Mouse (Mus musculus): Measurements from ENCODE around the gene Rab25.

Gene Rab25

DNA sequence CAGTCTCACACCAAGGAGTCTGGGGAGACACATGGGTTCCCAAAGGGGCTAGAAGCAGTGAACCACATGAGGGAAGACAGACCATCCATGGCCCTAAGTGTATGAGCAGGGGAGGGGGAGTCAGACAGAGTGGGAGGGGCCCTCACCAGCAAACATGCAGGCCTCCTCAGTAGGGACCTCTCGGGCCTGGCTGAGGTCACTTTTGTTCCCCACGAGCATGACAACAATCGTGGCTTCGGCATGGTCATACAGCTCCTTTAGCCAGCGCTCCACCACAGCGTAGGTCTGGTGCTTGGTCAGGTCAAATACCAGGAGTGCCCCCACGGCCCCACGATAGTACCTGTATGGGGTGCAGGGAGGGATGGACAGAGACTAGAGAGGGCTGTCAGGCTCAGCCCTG lies 4.9 kb downstream of the Rab25 start:
- in situ Hi-C loops (cut with MboI, MseI), result no loop called here

DNA sequence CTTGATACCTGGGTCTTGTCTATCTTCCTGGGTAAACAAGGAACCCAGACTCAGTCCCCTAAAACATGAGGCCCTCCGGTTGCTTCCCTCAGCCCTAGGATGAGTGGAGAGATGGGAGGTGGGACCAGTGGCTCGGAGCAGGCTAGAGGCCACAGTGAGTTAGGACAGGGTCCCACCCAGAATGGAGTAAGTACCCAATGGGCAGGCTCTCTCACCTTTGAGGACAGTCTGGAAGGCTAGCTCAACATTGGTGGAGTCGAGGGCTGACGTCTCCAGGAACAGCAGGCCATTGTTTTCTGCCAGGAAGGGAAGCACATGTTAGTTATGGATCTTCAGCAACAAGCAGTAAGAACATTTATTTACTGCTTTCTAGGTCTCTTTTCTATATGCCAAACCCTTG lies 5.6 kb downstream of the Rab25 start:
- in situ Hi-C loops (cut with MboI, MseI), result no loop called here

DNA sequence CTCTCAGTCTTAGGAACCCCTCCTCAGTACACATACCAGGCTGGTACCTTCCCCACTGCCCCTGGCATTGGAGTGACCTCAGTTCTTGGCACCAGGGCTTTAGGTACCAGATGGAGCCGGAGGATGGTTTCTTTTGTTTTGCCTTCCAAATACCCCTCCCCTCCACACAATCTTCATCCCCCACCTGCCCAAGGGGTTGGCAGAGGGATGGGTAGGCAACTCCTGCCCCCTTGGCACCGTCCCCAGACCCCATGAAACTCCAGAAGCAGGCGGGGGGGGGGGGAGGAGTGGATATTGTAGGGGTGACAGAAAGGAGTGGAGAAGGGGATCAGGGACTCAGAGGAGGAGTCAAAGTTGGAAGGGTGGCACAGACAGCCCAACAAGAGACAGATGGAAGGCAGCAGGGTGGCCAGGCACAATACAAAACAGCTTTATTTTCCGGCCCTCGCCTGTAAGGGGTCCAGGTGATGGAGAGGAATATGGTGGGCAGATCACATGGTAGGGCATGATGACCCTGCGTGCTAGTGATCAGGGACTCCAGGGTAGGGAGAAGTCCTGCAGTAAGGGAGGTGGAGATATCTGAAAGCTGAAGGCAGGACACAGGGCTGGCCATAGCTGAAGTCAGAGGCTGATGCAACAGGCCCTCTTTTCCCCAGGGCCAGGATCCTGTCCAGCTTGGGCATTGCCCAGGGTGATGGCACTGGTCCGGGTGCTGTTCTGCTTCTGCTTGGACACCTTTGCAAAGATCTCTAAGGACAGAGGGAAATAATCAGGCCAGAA lies 6.3 kb downstream of the Rab25 start:
- in situ Hi-C loops (cut with MboI, MseI), result no loop called here

DNA sequence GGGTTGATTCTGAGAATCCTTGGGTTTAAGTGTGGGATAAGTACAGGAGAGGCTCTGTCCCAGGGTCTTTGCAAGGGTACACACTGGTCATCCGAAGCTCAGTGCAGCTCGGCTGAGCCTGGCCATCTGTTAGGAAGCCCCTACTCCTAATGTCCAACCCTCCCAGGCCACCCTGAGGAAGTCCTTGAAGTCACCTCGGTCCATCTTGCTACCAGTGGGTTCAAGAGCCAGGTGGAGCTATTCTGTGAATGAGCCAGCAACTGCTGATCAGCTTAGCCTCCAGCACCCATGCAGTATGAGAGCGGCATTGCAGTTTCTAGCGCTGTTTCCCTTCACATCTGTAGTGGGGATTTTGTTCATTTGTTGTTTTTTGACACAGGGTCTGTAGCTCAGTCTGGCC lies 8.0 kb downstream of the Rab25 start:
- in situ Hi-C loops (cut with MboI, MseI), result no loop called here

DNA sequence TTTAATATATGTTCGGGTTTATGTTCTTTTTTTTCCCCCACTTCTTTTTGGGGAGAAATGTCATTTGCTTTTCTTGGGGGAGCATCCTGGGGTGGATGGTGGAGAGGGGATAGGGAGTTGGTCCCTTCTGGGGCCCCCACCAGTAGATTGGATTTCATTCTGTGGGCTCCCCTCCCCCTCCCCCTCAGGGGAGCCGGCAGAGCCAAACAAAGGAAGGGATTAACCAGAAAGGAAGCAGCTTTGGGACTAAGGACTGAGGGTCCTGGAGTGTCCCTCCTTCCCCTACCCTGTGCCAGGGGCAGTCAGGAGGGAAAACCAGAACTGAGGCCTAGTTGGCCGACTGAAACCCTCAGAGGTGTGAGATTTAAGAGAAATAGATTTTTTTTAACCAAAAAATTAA lies 8.7 kb downstream of the Rab25 start:
- in situ Hi-C loops (cut with MboI, MseI), result no loop called here

DNA sequence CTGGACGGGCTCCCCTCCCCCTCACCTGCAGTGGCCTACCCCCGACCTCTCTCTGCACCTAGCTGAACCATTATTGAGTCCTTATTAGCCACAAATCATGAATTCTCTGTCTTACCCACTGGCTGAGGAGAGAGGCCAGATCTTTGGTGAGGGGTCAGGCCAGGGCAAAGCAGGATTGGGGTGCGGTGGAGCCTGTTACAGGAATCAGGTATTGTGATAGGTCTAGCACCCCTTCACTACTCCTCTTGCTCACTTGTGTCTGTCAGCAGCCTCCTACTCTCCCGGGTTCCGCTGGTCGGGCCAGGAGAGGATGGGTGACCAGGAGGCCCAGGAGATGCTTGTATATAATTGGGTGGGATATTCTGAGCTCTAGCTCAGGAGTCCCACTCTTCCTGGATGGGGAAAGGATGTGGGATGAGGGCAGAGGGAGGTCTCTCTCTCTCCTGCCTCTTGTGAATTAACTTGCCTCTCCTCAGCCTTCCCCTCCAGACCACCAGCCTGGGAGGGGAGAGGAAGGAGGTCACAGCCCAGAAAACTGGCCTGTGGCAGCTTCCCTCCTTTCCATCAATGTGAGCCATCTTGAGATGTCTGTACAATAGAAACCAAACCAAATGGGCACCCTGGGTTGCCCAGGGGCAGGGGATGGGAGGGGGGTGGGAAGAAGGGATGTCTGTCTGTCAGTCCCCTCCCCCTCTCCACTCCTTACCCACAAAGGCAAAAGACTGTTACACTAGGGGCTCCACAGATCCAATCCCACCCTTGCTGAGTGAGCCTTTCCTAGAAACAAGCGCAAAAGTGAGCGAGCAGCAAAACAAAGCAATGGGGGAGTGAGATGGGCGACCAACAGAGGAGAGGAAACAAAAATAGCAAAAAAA lies 9.6 kb downstream of the Rab25 start:
- in situ Hi-C loops (cut with MboI, MseI), result no loop called here

DNA sequence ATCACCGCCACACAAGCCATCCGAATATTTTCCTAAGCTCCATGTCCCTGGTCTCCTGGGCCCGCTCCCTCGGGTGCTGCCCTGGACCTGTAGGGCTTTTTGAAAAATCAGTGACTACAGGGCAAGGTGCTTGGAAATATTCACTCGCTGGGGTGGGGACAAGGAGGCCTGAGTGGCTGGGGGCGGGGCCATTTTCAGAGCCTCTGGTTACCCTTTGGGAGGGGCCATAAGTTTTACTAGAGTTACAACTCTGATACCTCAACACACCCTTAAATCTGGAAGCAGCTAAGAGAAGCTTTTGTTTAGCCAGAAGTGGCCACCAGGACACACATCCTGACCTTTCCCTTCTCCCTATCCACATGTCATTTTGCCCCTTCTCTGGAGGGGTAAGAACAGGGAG lies 11.0 kb downstream of the Rab25 start:
- in situ Hi-C loops (cut with MboI, MseI), result no loop called here

DNA sequence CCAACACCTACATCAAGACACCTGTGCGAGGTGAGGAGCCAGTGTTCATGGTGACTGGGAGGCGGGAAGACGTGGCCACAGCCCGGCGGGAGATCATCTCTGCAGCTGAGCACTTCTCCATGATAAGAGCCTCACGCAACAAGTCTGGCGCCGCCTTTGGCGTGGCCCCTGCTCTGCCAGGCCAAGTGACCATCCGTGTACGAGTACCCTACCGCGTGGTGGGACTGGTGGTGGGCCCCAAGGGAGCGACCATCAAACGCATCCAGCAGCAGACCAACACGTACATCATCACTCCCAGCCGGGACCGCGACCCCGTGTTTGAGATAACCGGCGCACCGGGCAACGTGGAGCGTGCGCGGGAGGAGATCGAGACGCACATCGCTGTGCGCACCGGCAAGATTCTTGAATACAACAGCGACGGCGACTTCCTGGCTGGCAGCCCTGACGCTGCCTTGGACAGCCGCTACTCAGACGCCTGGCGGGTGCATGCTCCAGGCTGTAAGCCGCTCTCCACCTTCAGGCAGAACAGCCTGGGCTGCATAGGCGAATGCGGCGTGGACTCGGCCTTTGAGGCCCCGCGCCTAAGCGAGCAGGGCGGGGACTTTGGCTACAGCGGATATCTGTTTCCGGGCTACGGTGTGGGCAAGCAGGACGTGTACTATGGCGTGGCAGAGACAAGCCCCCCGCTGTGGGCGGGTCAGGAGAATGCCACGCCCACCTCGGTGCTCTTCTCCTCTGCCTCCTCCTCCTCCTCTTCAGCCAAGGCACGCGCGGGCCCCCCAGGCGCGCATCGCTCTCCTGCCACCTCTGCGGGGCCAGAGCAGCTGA lies 11.8 kb downstream of the Rab25 start:
- in situ Hi-C loops (cut with MboI, MseI), result no loop called here

DNA sequence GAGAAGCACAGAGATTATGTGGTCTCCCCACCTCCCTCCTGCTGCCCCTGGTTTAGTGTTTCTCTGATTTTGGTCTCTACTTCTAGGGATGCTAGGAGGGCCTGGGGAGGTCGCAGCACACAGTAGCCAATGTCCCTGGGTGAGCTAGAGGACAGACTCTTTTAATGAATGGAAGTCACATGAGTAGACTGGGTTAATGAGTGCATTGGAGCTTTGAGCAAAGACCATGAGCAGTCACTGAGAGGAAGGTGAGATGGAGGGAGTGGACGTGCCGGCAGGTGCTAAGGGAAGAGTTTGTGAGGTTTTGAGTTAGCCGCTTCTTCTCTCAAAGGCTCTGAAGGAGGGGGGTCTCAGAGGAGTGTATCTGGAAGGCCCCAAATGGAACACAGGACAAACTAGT lies 12.6 kb downstream of the Rab25 start:
- in situ Hi-C loops (cut with MboI, MseI), result no loop called here

DNA sequence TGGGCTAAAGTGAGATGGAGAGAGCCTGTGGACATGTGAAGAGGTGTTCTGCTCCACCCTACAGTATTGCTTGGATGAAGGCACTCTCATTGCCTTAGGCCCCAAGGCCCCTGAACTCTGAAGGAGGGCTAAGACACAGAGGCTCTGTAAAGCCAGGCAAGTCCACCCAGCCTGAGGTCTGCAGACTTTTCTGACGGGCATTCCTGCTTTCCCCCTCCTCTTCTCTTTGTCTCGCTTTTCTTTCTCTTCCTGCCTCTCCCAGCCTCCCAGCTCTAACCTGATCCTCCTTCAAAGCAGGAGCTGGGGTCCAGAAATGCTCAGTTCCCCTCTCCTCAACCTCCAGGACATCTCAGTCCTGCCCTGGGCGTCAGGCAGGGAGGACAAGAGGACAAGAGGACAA lies 13.1 kb downstream of the Rab25 start:
- in situ Hi-C loops (cut with MboI, MseI), result no loop called here

DNA sequence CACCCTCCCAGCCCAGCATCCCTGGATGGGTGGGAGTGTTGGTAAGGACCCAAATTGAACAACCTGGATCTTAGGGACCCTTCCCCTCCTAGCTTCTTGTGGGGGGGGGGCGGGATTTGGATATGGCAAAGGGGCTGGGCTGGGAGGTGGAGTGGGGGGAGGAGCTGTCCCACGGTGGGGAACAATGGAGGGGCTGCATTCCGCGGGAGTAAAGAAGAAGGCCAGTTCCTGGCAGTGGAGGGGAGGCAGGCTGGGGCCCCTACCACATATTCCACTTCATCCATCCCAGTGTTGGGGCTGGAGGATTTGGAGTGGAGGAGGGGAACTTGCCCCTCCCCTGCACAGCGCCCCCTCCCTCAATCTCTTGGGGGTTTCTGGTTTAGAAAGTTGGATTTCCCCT lies 14.4 kb downstream of the Rab25 start:
- in situ Hi-C loops (cut with MboI, MseI), result loop anchor here in 1 of 2 experiments (5.0 kb wide), 1 partner anchor 126 kb away; no protein-coding TSS in a partner anchor

DNA sequence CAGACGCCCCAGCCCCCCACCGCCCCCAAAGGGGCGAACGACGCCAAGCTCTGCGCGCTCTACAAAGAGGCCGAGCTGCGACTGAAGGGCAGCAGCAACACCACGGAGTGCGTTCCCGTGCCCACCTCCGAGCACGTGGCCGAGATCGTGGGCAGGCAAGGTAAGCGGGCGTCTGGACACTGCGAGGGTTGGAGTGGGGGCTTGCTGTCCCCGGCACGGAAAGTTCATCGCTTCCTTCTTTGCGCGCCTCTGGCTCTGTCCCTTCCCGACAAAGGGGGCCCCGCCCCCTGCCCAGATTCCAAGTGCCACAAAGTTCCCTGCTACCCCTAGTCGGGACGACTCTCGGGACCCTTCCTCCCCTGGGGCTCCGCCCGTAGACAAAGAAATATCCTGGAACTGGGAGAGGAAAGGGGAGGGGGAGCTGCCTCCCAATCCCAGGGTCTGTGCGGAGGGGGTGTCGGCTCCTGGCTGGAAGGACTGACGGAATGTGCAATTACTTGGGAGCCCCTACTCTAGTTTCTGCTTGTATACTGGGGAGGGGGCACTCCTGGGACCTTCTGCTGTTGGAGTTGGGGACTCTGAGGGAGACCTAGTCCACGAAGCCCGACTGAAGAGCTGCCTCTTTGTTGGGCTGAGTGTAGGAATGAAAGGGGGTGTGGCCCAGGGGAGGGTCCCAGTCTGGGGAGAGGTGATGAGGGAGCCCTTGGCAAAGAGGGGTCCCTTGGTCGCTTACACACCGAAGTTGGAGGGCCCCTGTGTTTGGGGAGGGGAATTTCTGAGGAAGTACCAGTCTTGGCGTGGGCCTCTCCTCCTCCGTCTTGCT lies 15.2 kb downstream of the Rab25 start:
- in situ Hi-C loops (cut with MboI, MseI), result loop anchor here in 1 of 2 experiments (5.0 kb wide), 1 partner anchor 126 kb away; no protein-coding TSS in a partner anchor

DNA sequence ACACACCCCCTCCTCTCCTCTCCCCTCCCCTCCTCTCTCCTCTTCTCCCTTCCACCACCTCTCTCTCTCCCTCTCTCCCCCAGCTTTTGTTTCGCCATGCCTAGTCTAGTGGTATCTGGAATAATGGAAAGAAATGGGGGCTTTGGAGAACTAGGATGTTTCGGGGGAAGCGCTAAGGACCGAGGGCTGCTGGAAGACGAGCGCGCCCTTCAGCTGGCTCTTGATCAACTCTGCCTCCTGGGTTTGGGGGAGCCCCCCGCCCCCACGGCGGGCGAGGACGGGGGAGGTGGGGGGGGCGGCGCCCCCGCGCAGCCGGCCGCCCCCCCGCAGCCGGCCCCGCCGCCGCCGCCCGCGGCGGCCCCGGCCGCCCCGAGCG lies 15.8 kb downstream of the Rab25 start, which contains the start of gene Mex3a:
TSS of gene Mex3a (plus strand) at position 97 of the 376 bp plus-strand sequence.
- in situ Hi-C loops (cut with MboI, MseI), result loop anchor here in 1 of 2 experiments (5.0 kb wide), 1 partner anchor 125 kb away; no protein-coding TSS in a partner anchor

DNA sequence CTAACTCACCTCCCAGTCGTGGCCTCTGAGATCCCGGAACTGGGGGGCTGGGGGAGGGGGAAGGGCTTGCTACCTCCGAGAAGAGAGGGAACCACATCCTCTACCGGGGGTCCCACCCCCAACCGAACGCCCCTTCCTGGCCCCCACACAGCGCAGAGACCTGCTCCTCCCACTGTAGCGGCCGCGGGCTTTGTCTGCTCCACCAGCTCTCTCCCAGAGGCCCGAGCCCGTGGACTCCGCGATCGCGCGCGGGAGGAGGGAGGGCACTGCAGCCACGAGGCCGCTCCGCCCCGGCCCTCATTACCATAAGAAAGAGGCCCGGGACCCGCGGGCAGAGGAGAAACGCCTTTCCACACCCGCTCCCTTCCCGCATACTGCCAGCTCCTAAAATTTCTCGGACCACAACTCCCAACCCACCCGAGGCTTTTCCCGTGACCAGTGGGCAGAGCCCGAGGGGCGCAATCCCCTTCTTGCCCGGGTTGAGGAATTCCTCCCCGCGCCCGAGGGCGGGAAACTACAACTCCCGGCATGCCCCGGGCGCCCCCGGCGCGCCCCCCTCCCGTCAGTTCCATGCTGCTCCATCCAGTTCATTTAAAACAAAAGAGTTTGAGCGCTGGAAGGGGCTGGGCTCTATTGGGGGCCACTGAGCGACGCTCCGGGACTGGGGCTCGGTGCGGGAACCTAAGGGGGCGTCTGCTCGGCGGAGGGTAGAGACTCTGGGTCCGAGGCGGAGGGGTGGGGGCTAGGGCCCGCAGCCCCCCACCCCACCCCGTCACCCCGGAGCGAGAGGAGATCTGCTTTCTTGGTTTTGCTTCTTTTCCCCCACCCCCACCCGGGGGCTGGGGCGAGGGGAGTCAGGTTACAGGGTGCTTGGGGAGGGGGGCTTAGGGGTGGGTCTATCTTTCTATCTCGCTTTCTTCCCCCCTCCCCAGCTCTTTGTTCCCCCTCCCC lies 16.5 kb downstream of the Rab25 start:
- in situ Hi-C loops (cut with MboI, MseI), result loop anchor here in 1 of 2 experiments (5.0 kb wide), 1 partner anchor 124 kb away; no protein-coding TSS in a partner anchor

DNA sequence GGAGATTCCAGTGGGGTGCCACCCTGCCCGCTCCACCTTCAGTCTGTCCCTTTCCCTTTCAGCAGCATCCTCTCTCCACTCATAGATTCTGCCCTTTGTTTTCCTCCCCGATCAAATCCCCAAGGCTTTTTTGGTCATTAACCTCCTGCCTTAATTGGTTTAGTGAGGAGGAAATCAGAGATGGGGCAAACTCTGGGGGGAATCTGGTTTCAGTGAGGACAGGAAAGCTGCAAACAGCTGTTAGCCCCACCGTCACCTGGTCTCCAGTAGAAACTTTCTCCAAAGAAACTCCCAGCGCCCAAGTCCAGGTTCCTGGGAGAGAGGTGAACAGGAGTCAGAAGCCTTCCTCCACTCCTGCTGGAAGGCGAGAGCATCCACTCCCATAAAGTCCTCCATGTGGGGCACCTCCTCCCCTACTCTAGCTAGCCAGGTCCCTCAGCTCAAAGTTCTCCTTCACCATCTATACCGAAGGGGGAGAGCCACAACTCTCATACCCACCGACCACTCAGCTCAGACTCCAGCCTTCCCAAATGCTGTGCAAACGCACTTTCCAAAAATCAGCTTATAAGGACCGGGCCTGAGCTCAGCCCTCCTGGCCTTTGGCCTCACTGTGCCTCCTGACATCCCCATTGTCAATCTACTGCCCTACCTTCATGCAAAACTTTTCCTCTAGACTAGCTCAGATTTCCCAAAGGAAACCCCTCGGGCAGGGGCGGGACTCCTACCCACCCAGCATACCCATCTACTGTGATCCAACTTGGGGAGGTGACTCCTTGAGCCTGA lies 17.8 kb downstream of the Rab25 start:
- in situ Hi-C loops (cut with MboI, MseI), result loop anchor here in 1 of 2 experiments (5.0 kb wide), 1 partner anchor 123 kb away; no protein-coding TSS in a partner anchor

DNA sequence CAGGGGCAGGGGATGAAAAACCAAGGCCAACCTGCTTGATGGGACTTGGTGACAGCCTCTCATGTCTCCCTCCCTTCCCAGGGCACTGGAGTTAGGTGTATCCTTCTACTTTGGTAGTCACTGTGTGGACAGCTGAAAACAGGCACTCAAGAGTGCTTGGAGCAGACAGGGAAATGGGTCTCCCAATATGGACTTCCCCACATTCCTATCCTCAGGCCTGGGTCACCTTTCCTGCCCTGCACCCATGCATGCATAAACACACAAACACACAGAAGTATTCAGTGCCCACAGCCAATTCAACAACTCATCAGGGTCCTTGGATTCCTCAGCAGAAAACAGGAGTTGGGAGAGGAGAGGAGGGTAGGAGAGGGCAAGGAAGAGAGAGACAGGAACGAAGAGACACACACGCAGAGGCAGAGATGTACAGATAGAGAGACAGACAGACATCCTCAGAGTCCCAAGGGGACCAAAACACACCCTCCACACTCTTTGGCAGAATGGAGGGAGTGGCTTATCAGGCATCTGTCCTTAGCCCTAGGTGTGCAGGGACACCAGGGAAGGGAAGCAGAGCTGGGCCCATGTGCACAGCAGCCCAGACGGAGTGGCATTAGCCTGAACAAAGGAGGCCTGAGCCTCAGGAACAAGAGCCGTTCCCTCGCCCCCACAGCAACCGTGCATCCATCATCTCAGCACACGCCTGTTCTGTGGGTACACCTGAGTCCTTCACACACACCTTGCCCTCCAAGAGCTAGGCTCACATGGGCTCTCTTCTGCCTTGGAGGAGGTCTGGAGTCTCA lies 18.7 kb downstream of the Rab25 start:
- in situ Hi-C loops (cut with MboI, MseI), result no loop called here

DNA sequence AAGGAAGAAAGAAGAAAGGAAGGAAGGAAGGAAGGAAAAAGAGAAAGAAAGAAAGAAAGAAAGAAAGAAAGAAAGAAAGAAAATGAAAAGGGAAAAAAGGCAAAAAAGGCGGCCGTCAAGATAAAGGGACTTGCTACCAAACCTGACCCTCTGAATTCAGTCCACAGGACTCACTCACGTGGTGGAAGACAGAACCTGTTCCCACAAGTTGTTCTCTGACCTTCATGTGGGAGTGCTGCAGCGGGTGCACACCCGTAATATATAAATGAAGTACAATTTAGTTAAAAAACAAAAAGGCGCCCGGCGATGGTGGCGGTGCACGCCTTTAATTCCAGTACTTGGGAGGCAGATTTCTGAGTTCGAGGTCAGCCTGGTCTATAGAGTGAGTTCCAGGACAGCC lies 19.5 kb downstream of the Rab25 start:
- in situ Hi-C loops (cut with MboI, MseI), result no loop called here

DNA sequence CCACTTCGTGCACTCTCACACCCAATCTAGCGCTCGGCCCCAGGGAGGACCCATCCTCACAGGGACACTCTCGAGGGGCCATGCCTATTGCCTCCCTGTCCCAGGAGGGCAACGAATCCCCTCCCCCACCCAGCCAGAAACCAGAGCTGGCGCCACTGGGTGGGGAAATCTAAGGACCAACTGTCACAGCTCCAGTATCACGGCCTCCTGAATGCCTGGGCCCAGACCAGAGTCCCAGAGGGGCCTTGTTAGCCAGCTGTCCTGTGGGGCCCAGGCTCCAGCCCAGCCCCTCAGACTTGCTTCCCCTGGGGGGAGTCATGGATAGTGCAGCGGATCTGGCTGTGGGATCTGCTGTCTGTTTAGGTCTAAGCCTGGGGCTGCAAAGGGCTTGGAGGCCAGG lies 20.5 kb downstream of the Rab25 start:
- in situ Hi-C loops (cut with MboI, MseI), result no loop called here

Measured in T-helper 17 cell (primary cell).